ENCODE assay signal across 8 mouse cellular contexts in the genomic region with DNA sequence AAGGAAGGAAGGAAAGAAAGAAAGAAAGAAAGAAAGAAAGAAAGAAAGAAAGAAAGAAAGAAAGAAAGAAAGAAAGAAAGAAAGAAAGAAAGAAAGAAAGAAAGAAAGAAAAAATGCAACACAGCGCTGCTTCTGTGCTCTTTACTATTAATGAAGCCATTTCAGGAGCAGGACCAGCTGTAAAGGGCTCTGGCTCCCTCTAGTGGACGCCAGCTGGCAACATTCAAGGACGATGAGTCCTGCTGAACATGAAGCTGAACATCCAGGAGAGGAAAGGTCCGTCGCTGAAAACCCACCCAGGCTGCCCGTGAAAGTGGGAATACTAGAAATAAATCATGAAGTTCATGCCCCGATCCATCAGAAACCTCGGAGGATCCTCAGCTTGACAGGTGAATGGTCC. TPM values are rescaled to one million over a fixed set of nuclear protein-coding genes. Genes with fewer than 3 reads are reported as not detected.
DNase-seq lines count a peak whose midpoint lies in the region; ATAC-seq and TF ChIP-seq lines count a peak whose summit lies in the region.

No protein-coding gene starts in this region.

- WGBS in liver, postnatal 0 days (ENCODE audit: insufficient replicate concordance): under 1% methylated on average over 8 of the region's 8 CpGs

- H3K4me3 ChIP-seq in cortical plate, adult 2 months (ENCODE audit: insufficient read depth, low read length): no peak overlapping the region
- H3K4me3 ChIP-seq in liver, postnatal 0 days (ENCODE audit: low read depth, low read length): no peak overlapping the region

- no peak for TF ChIP-seq POLR2A in cortical plate, adult 2 months (IDR thresholded peaks at IDR 0.05; ENCODE audit: extremely low read depth, insufficient read depth, low read length)

- ATAC-seq in activated CD4-positive, CD25-positive, alpha-beta regulatory T cell, adult 4 months: peak; percentile 33
- no peak for ATAC-seq in liver, postnatal 0 days

- TF ChIP-seq CTCF in cortical plate, adult 2 months (IDR thresholded peaks at IDR 0.05; ENCODE audit: extremely low read depth, insufficient read depth, low read length): peak; percentile 99
- TF ChIP-seq CTCF in liver, postnatal 0 days (IDR thresholded peaks at IDR 0.05; ENCODE audit: low read depth): peak; percentile 98

- peaks cover 3% of the 10 kb centered on the region for H3K4me1 ChIP-seq in cortical plate, adult 2 months (ENCODE audit: control insufficient read depth, insufficient read depth, low read length)
- H3K4me1 ChIP-seq in liver, postnatal 0 days (ENCODE audit: insufficient read depth): peaks cover 14% of the 10 kb centered on the region

- no peak overlapping the region for H3K27ac ChIP-seq in cortical plate, adult 2 months (ENCODE audit: insufficient read depth, low read length)
- H3K27ac ChIP-seq in liver, postnatal 0 days (ENCODE audit: low read depth): no peak overlapping the region

- H3K9me3 ChIP-seq in liver, postnatal 0 days (ENCODE audit: low read length): no peaks in the 10 kb centered on the region

- peak; percentile 88 to 90 for DNase-seq in B cell, adult 2 months
- DNase-seq in gastrocnemius, postnatal 4 days (ENCODE audit: low spot score in 2 of 2): peak; percentile 68 to 83
- DNase-seq in kidney, postnatal 36 days: peak; percentile 93 to 95
- peak; percentile 91 for DNase-seq in liver, postnatal 0 days
- DNase-seq in ovary, postnatal 10 days (ENCODE audit: low spot score): peak; percentile 55
- DNase-seq in thymus, postnatal 10 days (ENCODE audit: low spot score in 2 of 2): peak; percentile 73 to 89

- 0 out of 2 replicates have a peak, but pooled peaks cover 2% of the 10 kb centered on the region for H3K27me3 ChIP-seq in liver, postnatal 0 days (ENCODE audit: insufficient read depth, low read length)

- H3K4me2 ChIP-seq in liver, postnatal 0 days (ENCODE audit: low read depth, low read length): no peak overlapping the region

- no peak for TF ChIP-seq EP300 in liver, postnatal 0 days (IDR thresholded peaks at IDR 0.05; ENCODE audit: low read depth)

- H3K36me3 ChIP-seq in liver, postnatal 0 days (replicated peaks; ENCODE audit: insufficient read depth, low read length): no peaks in the 10 kb centered on the region

- no peak overlapping the region for H3K9ac ChIP-seq in liver, postnatal 0 days (replicated peaks)

RNA-seq across cellular contexts. Expression of gene Rnh1, which starts 3.5 kb away (rescaled TPM):
- 100 to 1,000 TPM; 117 to 127 TPM for polyA plus RNA-seq in activated CD4-positive, CD25-positive, alpha-beta regulatory T cell, adult 4 months (2017; shearing (Covaris generic))
- polyA plus RNA-seq in cortical plate, adult 2 months (2012; rRNA removed): 38.6 and 38.8 TPM in 2 replicates
- total RNA-seq in gastrocnemius, postnatal 4 days (2021): 10 to 100 TPM; 64.5 to 79.3 TPM
- polyA plus RNA-seq in liver, postnatal 0 days (2015; fragmentation: Nextera tagmentation; extraction: Ambion mirVana): 55.2 and 55.7 TPM in 2 replicates

RNA-seq across cellular contexts. Expression of gene Hras, which starts 17.6 kb away (rescaled TPM):
- polyA plus RNA-seq in activated CD4-positive, CD25-positive, alpha-beta regulatory T cell, adult 4 months (2017; shearing (Covaris generic)): 1 to 10 TPM; 1.7 to 4.7 TPM
- 256 and 265 TPM in 2 replicates for polyA plus RNA-seq in cortical plate, adult 2 months (2012; rRNA removed)
- 100 to 1,000 TPM; 166 to 193 TPM for total RNA-seq in gastrocnemius, postnatal 4 days (2021)
- polyA plus RNA-seq in liver, postnatal 0 days (2015; fragmentation: Nextera tagmentation; extraction: Ambion mirVana): 44.0 and 46.2 TPM in 2 replicates

RNA-seq across cellular contexts. Expression of gene Lrrc56, which starts 17.8 kb away (rescaled TPM):
- 1 to 10 TPM; 1.4 to 1.9 TPM for polyA plus RNA-seq in activated CD4-positive, CD25-positive, alpha-beta regulatory T cell, adult 4 months (2017; shearing (Covaris generic))
- 5.4 and 5.8 TPM in 2 replicates for polyA plus RNA-seq in cortical plate, adult 2 months (2012; rRNA removed)
- 1 to 10 TPM; 4.9 to 5.2 TPM for total RNA-seq in gastrocnemius, postnatal 4 days (2021)
- polyA plus RNA-seq in liver, postnatal 0 days (2015; fragmentation: Nextera tagmentation; extraction: Ambion mirVana): 2.0 and 2.2 TPM in 2 replicates

RNA-seq across cellular contexts. Expression of gene Lmntd2, which starts 37.7 kb away (rescaled TPM):
- 1 to 10 TPM; 5.6 to 5.9 TPM for polyA plus RNA-seq in activated CD4-positive, CD25-positive, alpha-beta regulatory T cell, adult 4 months (2017; shearing (Covaris generic))
- 0.17 and 0.27 TPM in 2 replicates for polyA plus RNA-seq in cortical plate, adult 2 months (2012; rRNA removed)
- not detected for total RNA-seq in gastrocnemius, postnatal 4 days (2021)
- polyA plus RNA-seq in liver, postnatal 0 days (2015; fragmentation: Nextera tagmentation; extraction: Ambion mirVana): 0.49 TPM in 2 replicates

RNA-seq across cellular contexts. Expression of gene Rassf7, which starts 39.5 kb away (rescaled TPM):
- 10 to 100 TPM in 1 of 2 experiments, 1 to 10 TPM in 1; 8.3 to 14.2 TPM for polyA plus RNA-seq in activated CD4-positive, CD25-positive, alpha-beta regulatory T cell, adult 4 months (2017; shearing (Covaris generic))
- 1.5 and 2.2 TPM in 2 replicates for polyA plus RNA-seq in cortical plate, adult 2 months (2012; rRNA removed)
- 10 to 100 TPM in 1 of 2 experiments, 1 to 10 TPM in 1; 9.8 to 14.2 TPM for total RNA-seq in gastrocnemius, postnatal 4 days (2021)
- polyA plus RNA-seq in liver, postnatal 0 days (2015; fragmentation: Nextera tagmentation; extraction: Ambion mirVana): 24.9 and 27.3 TPM in 2 replicates
